Mouse (Mus musculus): ENCODE data around the gene 4921517D22Rik. TPM values are rescaled to one million over a fixed set of nuclear protein-coding genes. Genes with fewer than 3 reads are reported as not detected.

Gene 4921517D22Rik
- not detected in 2 replicates for polyA plus RNA-seq (2012; rRNA removed)

DNA sequence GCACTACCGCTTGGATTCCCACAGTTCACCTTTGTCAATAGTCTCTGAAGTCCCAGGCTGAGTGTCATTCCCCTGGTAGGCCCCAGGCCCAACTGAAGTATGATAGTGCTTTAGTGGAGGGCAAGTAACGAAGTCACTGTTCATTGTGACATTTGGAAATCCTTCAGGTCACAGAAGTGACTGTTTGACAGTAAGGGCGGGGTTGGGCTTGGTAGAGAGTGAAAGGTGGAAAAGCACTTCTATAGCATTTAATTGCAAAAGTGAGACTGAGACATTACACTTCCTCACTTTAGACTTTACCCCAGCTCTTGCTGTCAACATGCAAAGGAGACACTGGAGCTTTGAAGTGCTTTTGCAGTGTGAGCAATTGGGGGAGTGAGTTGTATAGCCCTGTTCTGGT lies at the start of gene 4921517D22Rik:
4921517D22Rik (minus strand) TSS at position 101 of the 400 bp plus-strand sequence.

DNA sequence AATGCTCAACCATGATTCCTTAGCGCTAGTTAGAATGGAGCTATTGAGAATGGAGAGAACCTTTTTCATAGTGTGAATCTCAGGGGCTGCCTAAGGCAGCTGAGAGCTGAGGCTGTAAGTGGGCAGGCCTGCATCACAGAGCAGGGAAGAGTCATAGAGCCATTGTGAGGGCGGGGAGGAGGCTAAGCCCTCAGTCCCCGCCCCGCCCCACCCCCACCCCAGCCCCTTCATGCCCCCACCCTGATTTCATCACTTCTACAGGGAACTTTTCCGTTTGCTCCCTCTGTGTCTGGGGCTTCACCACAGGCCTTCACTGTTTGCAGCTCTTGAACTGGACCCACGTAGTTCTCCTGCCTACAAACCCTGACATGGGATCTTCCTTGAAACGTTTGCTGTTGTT lies 37.7 kb upstream of the 4921517D22Rik start, which contains the start of gene Spata31d1d:
Spata31d1d (minus strand) TSS at position 101 of the 400 bp plus-strand sequence.

DNA sequence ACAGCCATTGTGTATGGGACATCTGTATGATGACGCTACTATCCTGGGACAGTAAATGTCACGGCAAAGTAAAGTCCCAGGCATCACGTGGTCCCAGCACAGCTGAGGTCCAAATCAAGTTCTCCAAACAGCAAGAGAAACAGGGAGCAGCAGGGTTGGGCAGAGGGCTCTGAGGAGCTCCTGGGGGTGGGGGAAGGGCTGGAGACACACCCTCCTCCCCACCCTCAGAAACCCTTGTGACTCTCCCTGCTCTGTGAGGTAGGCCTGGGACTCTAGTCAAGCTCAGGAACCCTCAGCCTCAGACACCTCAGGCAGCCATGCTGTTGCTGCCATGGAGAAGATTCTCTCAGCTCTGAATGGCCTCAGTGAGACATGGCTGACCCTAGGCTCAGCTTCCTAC lies 18.1 kb upstream of the 4921517D22Rik start, which contains the start of gene Spata31d1b:
Spata31d1b (plus strand) TSS at position 301 of the 400 bp plus-strand sequence.

DNA sequence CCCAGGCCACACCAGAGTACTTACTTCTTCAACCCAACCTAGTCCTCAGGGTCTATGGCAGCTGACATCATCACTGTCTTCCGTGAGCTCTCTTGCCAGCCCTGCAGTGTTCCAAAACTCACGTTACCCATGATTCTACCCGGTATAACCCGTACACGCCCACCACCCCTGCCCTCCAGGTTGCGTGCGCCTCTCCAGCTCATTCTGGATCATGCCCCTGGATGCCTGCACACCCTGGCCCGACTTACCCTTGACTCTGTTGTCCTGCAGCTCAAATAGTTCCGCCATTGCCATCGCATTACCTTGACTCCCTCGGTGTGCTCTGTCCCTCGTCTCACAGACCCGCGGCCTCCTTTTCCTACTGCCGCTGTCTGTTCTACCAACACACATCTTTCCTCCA lies 16.3 kb upstream of the 4921517D22Rik start, which contains the start of gene Spata31d1a:
Spata31d1a (minus strand) TSS at position 101 of the 400 bp plus-strand sequence.

DNA sequence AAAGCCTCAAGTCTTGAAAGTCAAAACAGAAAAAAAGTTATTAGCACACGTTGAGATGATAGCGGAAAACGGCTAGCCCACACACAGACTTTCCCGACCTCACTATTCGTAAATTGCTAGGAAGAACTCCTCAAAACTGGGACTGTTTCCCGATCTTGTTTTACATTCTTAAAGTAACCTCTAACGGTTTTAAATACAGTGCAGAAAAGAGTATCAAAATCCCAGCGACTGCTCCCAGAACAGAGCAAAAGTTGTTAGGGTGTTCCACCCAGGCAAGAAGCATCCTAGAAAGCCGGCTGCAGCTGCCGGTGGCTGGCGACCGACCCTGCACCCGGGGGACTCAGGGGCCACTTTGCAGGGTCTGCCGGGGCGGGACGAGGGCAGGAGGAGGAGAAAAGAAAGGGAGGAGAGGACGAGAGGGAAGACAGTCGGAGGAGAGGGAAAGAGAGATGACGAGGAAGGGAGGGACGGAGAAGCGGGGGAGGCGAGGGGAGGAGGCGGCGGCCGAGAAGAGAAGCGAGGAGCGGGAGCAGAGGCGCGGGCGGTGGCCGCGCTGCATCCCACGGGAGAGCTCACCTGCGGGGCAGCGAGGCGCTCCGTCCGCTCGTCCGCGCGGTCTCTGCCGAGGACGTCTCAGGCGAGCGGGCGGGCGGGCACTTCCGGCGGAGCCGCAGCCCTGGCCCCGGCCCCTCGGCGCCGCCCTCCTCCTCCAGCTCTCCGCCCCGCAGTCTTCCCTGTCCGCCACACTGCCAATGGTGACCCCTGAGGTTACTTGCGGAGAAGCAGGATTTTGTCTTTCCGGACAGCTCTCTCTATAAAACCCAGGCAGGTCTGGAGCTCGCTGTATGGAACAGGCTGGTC lies 18.5 kb downstream of the 4921517D22Rik start, which contains the start of gene Golm1:
Golm1 (minus strand) TSS at position 661 of the 861 bp plus-strand sequence.

Other genes with a start within 250 kb of the 4921517D22Rik start
- gene Agtpbp1, start 108.9 kb downstream of the 4921517D22Rik start, polyA plus RNA-seq (2012; rRNA removed): 5.7 and 7.1 TPM in 2 replicates
- 41.9 and 50.2 TPM in 2 replicates for gene Naa35, start 108.8 kb downstream of the 4921517D22Rik start, polyA plus RNA-seq (2012; rRNA removed)
- 6.2 TPM in 2 replicates for gene Golm1, start 18.3 kb downstream of the 4921517D22Rik start, polyA plus RNA-seq (2012; rRNA removed)
- gene Spata31d1a, start 16.2 kb upstream of the 4921517D22Rik start, polyA plus RNA-seq (2012; rRNA removed): not detected in 2 replicates
- gene Spata31d1b, start 18.2 kb upstream of the 4921517D22Rik start, polyA plus RNA-seq (2012; rRNA removed): not detected in 2 replicates
- gene Spata31d1d, start 37.6 kb upstream of the 4921517D22Rik start, polyA plus RNA-seq (2012; rRNA removed): not detected in 2 replicates
- gene 1700014D04Rik, start 52.6 kb upstream of the 4921517D22Rik start, polyA plus RNA-seq (2012; rRNA removed): 0.03 and 0.07 TPM in 2 replicates
- 67.5 and 71.2 TPM in 2 replicates for gene Isca1, start 75.7 kb upstream of the 4921517D22Rik start, polyA plus RNA-seq (2012; rRNA removed)
- gene Gm49354, start 88.1 kb upstream of the 4921517D22Rik start, polyA plus RNA-seq (2012; rRNA removed): not detected in 2 replicates
- gene Tut7, start 129.0 kb upstream of the 4921517D22Rik start, polyA plus RNA-seq (2012; rRNA removed): 15.9 and 19.5 TPM in 2 replicates